Mouse (Mus musculus) B cell, adult 67 days (primary cell): Measurements from ENCODE around the gene Rtn4r. TPM values are rescaled to one million over a fixed set of nuclear protein-coding genes. Genes with fewer than 3 reads are reported as not detected.

Experiments
- total RNA-seq, 2 experiments: library from RNA; stranded (reverse); gene quantifications; 4 replicates each; pipeline ENCODE4 v1.2.4; 2023

Rtn4r gene
- not detected for total RNA-seq

GRCm38 (mm10) chr16:18127241-18127861 lies at the start of gene Rtn4r:
Gene Rtn4r (plus strand): TSS chr16:18127642.

Other genes starting within 250 kb of the Rtn4r start
- gene Gm20518, start 236.0 kb upstream of the Rtn4r start, total RNA-seq: 1 to 10 TPM; 2.9 to 3.4 TPM
- not detected for gene Tssk1, start 233.4 kb upstream of the Rtn4r start, total RNA-seq
- gene Dgcr2, start 229.1 kb upstream of the Rtn4r start, total RNA-seq: 10 to 100 TPM; 68.9 to 73.3 TPM
- gene Tssk2, start 229.0 kb upstream of the Rtn4r start, total RNA-seq: not detected
- 10 to 100 TPM; 61.7 to 71.5 TPM for gene Ess2, start 216.3 kb upstream of the Rtn4r start, total RNA-seq
- not detected for gene Gsc2, start 212.6 kb upstream of the Rtn4r start, total RNA-seq
- 10 to 100 TPM; 25.5 to 35.3 TPM for gene Slc25a1, start 199.4 kb upstream of the Rtn4r start, total RNA-seq
- gene Vpreb2, start 147.2 kb upstream of the Rtn4r start, total RNA-seq: not detected
- 10 to 100 TPM; 16.0 to 19.9 TPM for gene Dgcr6, start 74.8 kb upstream of the Rtn4r start, total RNA-seq
- gene Prodh, start 37.4 kb upstream of the Rtn4r start, total RNA-seq: 10 to 100 TPM in 1 of 2 experiments, 1 to 10 TPM in 1; 8.1 to 13.0 TPM
- gene Ccdc188, start 90.2 kb downstream of the Rtn4r start, total RNA-seq: not detected
- 10 to 100 TPM; 21.9 to 29.2 TPM for gene Zdhhc8, start 107.5 kb downstream of the Rtn4r start, total RNA-seq
- gene Trmt2a, start 121.0 kb downstream of the Rtn4r start, total RNA-seq: 100 to 1,000 TPM; 180 to 183 TPM
- 10 to 100 TPM; 98.5 TPM for gene Ranbp1, start 121.1 kb downstream of the Rtn4r start, total RNA-seq
- gene Gm49776, start 130.7 kb downstream of the Rtn4r start, total RNA-seq: not detected
- 10 to 100 TPM; 47.0 to 55.8 TPM for gene Dgcr8, start 161.6 kb downstream of the Rtn4r start, total RNA-seq
- 10 to 100 TPM; 36.4 to 44.9 TPM for gene Tango2, start 220.5 kb downstream of the Rtn4r start, total RNA-seq
- 1 to 10 TPM; 5.3 to 7.1 TPM for gene Arvcf, start 220.5 kb downstream of the Rtn4r start, total RNA-seq